Mouse (Mus musculus): ENCODE results near the gene Icam1. TPM values are rescaled to one million over a fixed set of nuclear protein-coding genes. Genes with fewer than 3 reads are reported as not detected.
A peak's percentile ranks its signal among the peaks of the same experiment; 100 is the strongest.
"Not testable (repeated sequence)": the region's sequence is repeated elsewhere in the genome, so short reads cannot be mapped to it uniquely, and the experiment has no call there.

Gene Icam1
- polyA plus RNA-seq, 1 experiment from 2014 or later, result 4.0 TPM

- no peaks in the 10 kb centered on the region for H3K27me3 ChIP-seq (ENCODE audit: control insufficient read depth, insufficient read depth, low read length)
- H3K9me3 ChIP-seq (ENCODE audit: control insufficient read depth, low read length), result no peaks in the 10 kb centered on the region
- no peak for DNase-seq (ENCODE audit: low spot score, missing footprints)
- H3K27ac ChIP-seq (ENCODE audit: low read depth, low read length), result no peak overlapping the region
- 0 out of 2 replicates have a peak, but pooled peaks cover 2% of the 10 kb centered on the region for H3K4me1 ChIP-seq (ENCODE audit: control insufficient read depth, insufficient read depth, low read length)
- WGBS, result 21% methylated on average over 7 of the region's 7 CpGs
- no peak overlapping the region for H3K9ac ChIP-seq (ENCODE audit: low read length)
- no peaks in the 10 kb centered on the region for H3K36me3 ChIP-seq (ENCODE audit: control insufficient read depth, insufficient read depth, low read length)
- H3K4me3 ChIP-seq (ENCODE audit: low read depth, low read length), result no peak overlapping the region
- no peak for ATAC-seq (ENCODE audit: low FRiP score)
- H3K4me2 ChIP-seq, result no peak overlapping the region
Observed at GRCm38 (mm10) chr9:20987953-20988352, 27.8 kb upstream of the Icam1 start.

- DNase-seq (ENCODE audit: low spot score, missing footprints), result no peak
- 2% methylated on average over 10 of the region's 10 CpGs for WGBS
- no peak for ATAC-seq (ENCODE audit: low FRiP score)
Observed at GRCm38 (mm10) chr9:20990861-20991260, 24.9 kb upstream of the Icam1 start.

DNA sequence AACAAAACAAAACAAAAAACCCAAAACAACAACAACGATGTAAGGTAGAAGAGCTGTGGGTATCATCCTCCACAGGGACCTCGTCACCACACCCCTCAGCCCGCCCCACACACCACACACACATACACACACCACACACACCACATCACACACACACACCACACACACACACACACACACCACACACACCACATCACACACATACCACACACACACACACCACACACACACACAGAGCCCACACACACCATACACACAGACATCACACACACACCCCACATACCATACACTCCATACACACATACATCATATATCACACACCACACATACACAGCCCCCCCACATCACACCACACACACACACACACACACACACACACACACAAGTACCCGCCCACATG lies 24.2 kb upstream of the Icam1 start:
- Histone ChIP-seq H3K9me3 (ENCODE audit: control insufficient read depth, low read length) (no peaks in the 10 kb centered on the region), H3K4me1 (ENCODE audit: control insufficient read depth, insufficient read depth, low read length) (0 out of 2 replicates have a peak, but pooled peaks cover 2% of the 10 kb centered on the region), H3K27me3 (ENCODE audit: control insufficient read depth, insufficient read depth, low read length) (no peaks in the 10 kb centered on the region), H3K36me3 (ENCODE audit: control insufficient read depth, insufficient read depth, low read length) (no peaks in the 10 kb centered on the region), H3K9ac (ENCODE audit: low read length) (no peak overlapping the region), H3K4me2 (no peak overlapping the region), H3K4me3 (ENCODE audit: low read depth, low read length) (no peak overlapping the region), H3K27ac (ENCODE audit: low read depth, low read length) (no peak overlapping the region)
- DNase-seq (ENCODE audit: low spot score, missing footprints) (no peak), ATAC-seq (ENCODE audit: low FRiP score) (no peak)
- 93% methylated on average over 4 of the region's 4 CpGs for WGBS

More at GRCm38 (mm10) chr9:20990861-20991260, 24.9 kb upstream of the Icam1 start:
- Histone ChIP-seq H3K4me2 (no peak overlapping the region), H3K27ac (ENCODE audit: low read depth, low read length) (no peak overlapping the region), H3K9ac (ENCODE audit: low read length) (no peak overlapping the region), H3K36me3 (ENCODE audit: control insufficient read depth, insufficient read depth, low read length) (no peaks in the 10 kb centered on the region), H3K9me3 (ENCODE audit: control insufficient read depth, low read length) (no peaks in the 10 kb centered on the region), H3K4me3 (ENCODE audit: low read depth, low read length) (no peak overlapping the region), H3K4me1 (ENCODE audit: control insufficient read depth, insufficient read depth, low read length) (0 out of 2 replicates have a peak, but pooled peaks cover 2% of the 10 kb centered on the region), H3K27me3 (ENCODE audit: control insufficient read depth, insufficient read depth, low read length) (no peaks in the 10 kb centered on the region)

DNA sequence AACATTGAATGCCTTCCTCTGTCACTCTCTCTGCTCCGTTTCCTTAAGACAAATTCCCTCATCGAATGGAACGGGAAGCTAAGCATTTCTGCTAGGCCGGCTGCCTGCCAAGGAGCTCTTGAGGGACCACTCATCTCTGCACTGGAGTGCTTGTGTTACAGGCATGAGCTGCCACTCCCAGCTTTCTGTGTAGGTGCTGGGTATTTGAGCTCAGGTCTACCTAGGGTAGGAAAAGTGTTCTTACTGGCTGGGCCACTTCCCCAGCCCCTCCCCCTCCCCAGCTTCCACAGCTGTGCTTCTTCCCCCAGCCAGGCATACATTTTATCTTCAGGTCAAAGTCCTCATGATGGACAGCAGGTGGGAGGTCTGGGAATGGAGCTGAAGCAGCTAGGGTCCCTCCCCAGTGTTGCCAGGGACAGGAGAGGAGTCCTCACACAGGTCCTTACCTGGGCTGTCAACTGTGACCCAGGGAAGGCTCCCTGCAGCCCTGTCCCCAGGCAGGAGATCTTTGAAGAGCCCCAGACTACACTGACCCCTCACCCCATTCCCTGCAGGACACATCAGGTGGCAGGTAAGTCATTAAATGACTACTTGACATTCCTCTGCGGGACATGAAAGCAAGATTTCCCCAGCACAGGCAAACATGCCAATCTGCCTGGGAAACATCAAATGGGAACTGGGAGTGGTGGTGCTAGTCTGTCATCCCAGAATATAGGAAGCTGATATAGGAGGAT lies 22.5 kb upstream of the Icam1 start:
- H3K4me2 ChIP-seq, result no peak overlapping the region
- no peak overlapping the region for H3K27ac ChIP-seq (ENCODE audit: low read depth, low read length)
- ATAC-seq (ENCODE audit: low FRiP score) (no peak), DNase-seq (ENCODE audit: low spot score, missing footprints) (no peak)
- 0 out of 2 replicates have a peak, but pooled peaks cover 2% of the 10 kb centered on the region for H3K4me1 ChIP-seq (ENCODE audit: control insufficient read depth, insufficient read depth, low read length)
- H3K36me3 ChIP-seq (ENCODE audit: control insufficient read depth, insufficient read depth, low read length), result no peaks in the 10 kb centered on the region
- no peak overlapping the region for H3K9ac ChIP-seq (ENCODE audit: low read length)
- H3K4me3 ChIP-seq (ENCODE audit: low read depth, low read length), result no peak overlapping the region
- WGBS, result 65% methylated on average over 5 of the region's 5 CpGs
- H3K27me3 ChIP-seq (ENCODE audit: control insufficient read depth, insufficient read depth, low read length), result no peaks in the 10 kb centered on the region
- no peaks in the 10 kb centered on the region for H3K9me3 ChIP-seq (ENCODE audit: control insufficient read depth, low read length)

DNA sequence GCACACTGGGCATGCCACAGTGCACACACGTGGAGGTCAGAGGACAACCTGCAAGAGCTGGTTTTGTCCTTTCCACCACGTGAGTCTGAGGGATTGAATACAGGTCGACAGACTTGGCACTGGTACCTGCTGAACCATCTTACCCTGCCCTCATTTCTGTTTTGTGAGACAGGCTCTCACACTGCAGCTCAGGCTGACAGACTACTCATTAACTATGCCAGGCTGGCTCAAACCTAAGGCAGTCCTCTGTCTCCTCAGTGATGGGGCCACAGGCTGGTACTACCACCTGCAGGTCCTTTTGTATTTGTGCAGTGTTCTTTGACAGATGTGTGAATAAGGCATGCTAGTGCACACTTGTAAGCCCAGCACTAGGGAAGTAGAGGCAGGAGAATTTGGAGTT lies 20.7 kb upstream of the Icam1 start:
- WGBS, result 70% methylated on average over 3 of the region's 3 CpGs
- H3K4me3 ChIP-seq (ENCODE audit: low read depth, low read length), result no peak overlapping the region
- ATAC-seq (ENCODE audit: low FRiP score), result no peak

GRCm38 (mm10) chr9:20997065-20997464 lies 18.7 kb upstream of the Icam1 start:
- H3K9ac ChIP-seq (ENCODE audit: low read length), result no peak overlapping the region
- no peaks in the 10 kb centered on the region for H3K27me3 ChIP-seq (ENCODE audit: control insufficient read depth, insufficient read depth, low read length)
- no peak overlapping the region for H3K4me3 ChIP-seq (ENCODE audit: low read depth, low read length)
- H3K27ac ChIP-seq (ENCODE audit: low read depth, low read length), result no peak overlapping the region
- no peaks in the 10 kb centered on the region for H3K36me3 ChIP-seq (ENCODE audit: control insufficient read depth, insufficient read depth, low read length)
- DNase-seq (ENCODE audit: low spot score, missing footprints) (no peak), ATAC-seq (ENCODE audit: low FRiP score) (no peak)
- no peaks in the 10 kb centered on the region for H3K4me1 ChIP-seq (ENCODE audit: control insufficient read depth, insufficient read depth, low read length)
- WGBS, result 88% methylated on average over 8 of the region's 8 CpGs
- no peak overlapping the region for H3K4me2 ChIP-seq
- no peaks in the 10 kb centered on the region for H3K9me3 ChIP-seq (ENCODE audit: control insufficient read depth, low read length)

More for the DNA sequence above, 20.7 kb upstream of the Icam1 start:
- Histone ChIP-seq H3K9me3 (ENCODE audit: control insufficient read depth, low read length) (no peaks in the 10 kb centered on the region), H3K4me2 (no peak overlapping the region), H3K27ac (ENCODE audit: low read depth, low read length) (no peak overlapping the region), H3K27me3 (ENCODE audit: control insufficient read depth, insufficient read depth, low read length) (no peaks in the 10 kb centered on the region), H3K4me1 (ENCODE audit: control insufficient read depth, insufficient read depth, low read length) (0 out of 2 replicates have a peak, but pooled peaks cover 2% of the 10 kb centered on the region), H3K36me3 (ENCODE audit: control insufficient read depth, insufficient read depth, low read length) (no peaks in the 10 kb centered on the region), H3K9ac (ENCODE audit: low read length) (no peak overlapping the region)
- no peak for DNase-seq (ENCODE audit: low spot score, missing footprints)

DNA sequence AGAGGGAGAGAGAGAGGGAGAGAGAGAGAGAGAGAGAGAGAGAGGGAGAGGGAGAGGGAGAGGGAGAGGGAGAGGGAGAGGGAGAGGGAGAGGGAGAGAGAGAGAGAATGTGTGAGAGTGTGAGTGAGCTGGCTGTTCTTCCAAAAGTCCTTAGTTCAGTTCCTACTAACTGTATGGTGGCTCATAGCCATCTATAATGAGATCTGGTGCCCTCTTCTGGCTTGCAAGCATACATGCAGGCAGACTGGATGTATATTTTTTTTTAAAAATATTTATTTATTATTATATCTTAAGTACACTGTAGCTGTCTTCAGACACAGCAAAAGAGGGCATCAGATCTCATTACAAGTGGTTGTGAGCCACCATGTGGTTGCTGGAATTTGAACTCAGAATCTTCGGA lies 17.4 kb upstream of the Icam1 start:
- H3K9me3 ChIP-seq (ENCODE audit: control insufficient read depth, low read length); H3K4me2 ChIP-seq; H3K36me3 ChIP-seq (ENCODE audit: control insufficient read depth, insufficient read depth, low read length); DNase-seq (ENCODE audit: low spot score, missing footprints); H3K4me1 ChIP-seq (ENCODE audit: control insufficient read depth, insufficient read depth, low read length); H3K4me3 ChIP-seq (ENCODE audit: low read depth, low read length); ATAC-seq (ENCODE audit: low FRiP score); H3K27ac ChIP-seq (ENCODE audit: low read depth, low read length); H3K9ac ChIP-seq (ENCODE audit: low read length); H3K27me3 ChIP-seq (ENCODE audit: control insufficient read depth, insufficient read depth, low read length): not testable (repeated sequence)
- 93% methylated on average over 1 of the region's 1 CpGs for WGBS

DNA sequence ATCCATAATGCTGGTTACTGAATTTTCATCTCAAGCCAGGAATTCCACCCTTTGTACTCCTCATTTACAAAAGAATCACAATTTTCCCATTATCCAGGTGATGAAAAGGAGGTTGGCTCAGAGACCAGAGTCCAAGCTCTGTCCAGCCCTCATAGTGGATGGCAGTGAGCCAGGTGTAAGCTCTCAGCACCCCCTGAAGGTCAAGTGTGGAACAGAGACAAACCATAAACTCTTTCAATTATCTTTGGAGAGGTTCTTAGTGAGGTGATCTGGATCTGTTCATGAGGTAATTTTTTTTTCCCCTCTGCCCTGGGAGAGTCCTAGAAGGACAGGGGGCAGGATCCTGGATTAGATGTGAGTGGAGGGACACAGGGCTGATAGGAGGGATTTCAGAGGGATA lies 15.0 kb upstream of the Icam1 start:
- no peak for DNase-seq (ENCODE audit: low spot score, missing footprints)
- no peaks in the 10 kb centered on the region for H3K27me3 ChIP-seq (ENCODE audit: control insufficient read depth, insufficient read depth, low read length)
- no peak for ATAC-seq (ENCODE audit: low FRiP score)
- H3K9me3 ChIP-seq (ENCODE audit: control insufficient read depth, low read length), result no peaks in the 10 kb centered on the region
- H3K9ac ChIP-seq (ENCODE audit: low read length), result no peak overlapping the region
- no peak overlapping the region for H3K4me3 ChIP-seq (ENCODE audit: low read depth, low read length)
- no peak overlapping the region for H3K4me2 ChIP-seq
- no peaks in the 10 kb centered on the region for H3K4me1 ChIP-seq (ENCODE audit: control insufficient read depth, insufficient read depth, low read length)
- H3K36me3 ChIP-seq (ENCODE audit: control insufficient read depth, insufficient read depth, low read length), result no peaks in the 10 kb centered on the region
- H3K27ac ChIP-seq (ENCODE audit: low read depth, low read length), result no peak overlapping the region

DNA sequence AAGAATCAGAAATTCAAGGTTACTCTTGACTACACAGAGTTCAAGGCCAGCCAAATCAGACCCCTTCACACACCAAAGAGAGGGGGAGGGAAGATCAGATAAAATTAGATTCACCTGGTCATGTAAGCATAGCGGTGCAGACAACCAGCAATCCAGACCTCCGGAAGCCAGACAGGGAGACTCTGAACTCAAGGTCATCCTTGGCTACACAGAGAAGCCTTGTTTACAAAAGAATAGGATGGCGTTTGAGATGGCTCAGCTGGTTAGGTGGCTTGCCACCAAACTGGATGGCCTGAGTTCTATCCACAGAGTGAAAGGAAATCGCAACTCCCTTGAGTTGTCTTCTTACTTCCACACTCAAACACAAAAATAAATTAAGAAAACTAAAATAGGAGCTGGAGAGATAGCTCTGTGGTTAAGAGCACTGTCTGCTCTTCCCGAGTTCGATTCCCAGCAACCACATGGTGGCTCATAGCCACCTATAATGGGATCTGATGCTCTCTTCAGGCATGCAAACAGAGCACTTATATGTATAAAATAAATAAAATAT lies 14.1 kb upstream of the Icam1 start:
- DNase-seq (ENCODE audit: low spot score, missing footprints) (no peak), ATAC-seq (ENCODE audit: low FRiP score) (no peak)
- no peaks in the 10 kb centered on the region for H3K27me3 ChIP-seq (ENCODE audit: control insufficient read depth, insufficient read depth, low read length)
- no peak overlapping the region for H3K27ac ChIP-seq (ENCODE audit: low read depth, low read length)
- H3K4me3 ChIP-seq (ENCODE audit: low read depth, low read length), result no peak overlapping the region
- H3K9me3 ChIP-seq (ENCODE audit: control insufficient read depth, low read length), result no peaks in the 10 kb centered on the region
- H3K9ac ChIP-seq (ENCODE audit: low read length), result no peak overlapping the region
- 76% methylated on average over 6 of the region's 6 CpGs for WGBS
- H3K4me1 ChIP-seq (ENCODE audit: control insufficient read depth, insufficient read depth, low read length), result no peaks in the 10 kb centered on the region
- no peaks in the 10 kb centered on the region; the same call in 1 of the 2 replicates for H3K36me3 ChIP-seq (ENCODE audit: control insufficient read depth, insufficient read depth, low read length)
- peak overlapping the region; percentile 85; the same call in 1 of the 2 replicates for H3K4me2 ChIP-seq

Measured in midbrain, embryonic 11.5 days (tissue).